Mouse (Mus musculus) neural tube, embryonic 15.5 days (tissue): ENCODE data around the gene Vwa7. TPM values are rescaled to one million over a fixed set of nuclear protein-coding genes. Genes with fewer than 3 reads are reported as not detected.
"Not testable (repeated sequence)": the region's sequence is repeated elsewhere in the genome, so short reads cannot be mapped to it uniquely, and the experiment has no call there.

Source experiments
- ATAC-seq: fragments of 200-750 bp; cut with Nextera tagmentation; 2 replicates; pipeline ENCODE4 v1.8.0; 2017; ENCODE audit warnings: mild to moderate bottlenecking, moderate TSS enrichment, moderate library complexity; ENCODE audit not compliant: low FRiP score
- H3K27ac ChIP-seq: fragments of 300-500 bp; sonication (generic); replicated peaks from 2 replicates; pipeline ENCODE4 v1.5.1; 2015; ENCODE audit warnings: mild to moderate bottlenecking, inconsistent platforms
- H3K27me3 ChIP-seq: fragments of 300-500 bp; sonication (generic); replicated peaks from 2 replicates; pipeline ENCODE4 v1.6.1; 2015; ENCODE audit warnings: inconsistent platforms
- H3K36me3 ChIP-seq: fragments of 300-500 bp; sonication (generic); 2 replicates; pipeline ENCODE4 v1.6.1; 2015; ENCODE audit warnings: inconsistent platforms
- H3K4me1 ChIP-seq: fragments of 300-500 bp; sonication (generic); 2 replicates; pipeline ENCODE4 v1.6.1; 2015; ENCODE audit warnings: inconsistent platforms
- H3K4me2 ChIP-seq: fragments of 300-500 bp; sonication (generic); 2 replicates; pipeline ENCODE4 v1.6.1; 2015; ENCODE audit warnings: inconsistent platforms, mild to moderate bottlenecking, moderate library complexity
- H3K4me3 ChIP-seq: fragments of 300-500 bp; sonication (generic); replicated peaks from 2 replicates; pipeline ENCODE4 v1.5.1; 2015; ENCODE audit warnings: mild to moderate bottlenecking, inconsistent platforms
- H3K9ac ChIP-seq: fragments of 300-500 bp; sonication (generic); replicated peaks from 2 replicates; pipeline ENCODE4 v1.6.1; 2015; ENCODE audit warnings: mild to moderate bottlenecking, inconsistent platforms
- H3K9me3 ChIP-seq: fragments of 300-500 bp; sonication (generic); replicated peaks from 2 replicates; pipeline ENCODE4 v1.6.1; 2016; ENCODE audit warnings: inconsistent platforms
- WGBS: fragments of 180-500 bp; shearing (Covaris S2); methylation state at CpG from one replicate; pipeline ENCODE4 v1.1.7; 2015; ENCODE audit warnings: mixed read lengths; 5-methylcytosine and 5-hydroxymethylcytosine counted together
- polyA plus RNA-seq: library from polyadenylated mRNA; unstranded; fragments of >200 nt; fragmentation: Nextera tagmentation; extraction: Ambion mirVana; gene quantifications from 2 replicates; pipeline ENCODE4 v1.2.1, GENCODE M21; 2015

The Vwa7 gene
- polyA plus RNA-seq, 1 experiment from 2014 or later: 0.19 TPM

- no peaks in the 10 kb centered on the region for H3K27me3 ChIP-seq
- H3K4me1 ChIP-seq: peaks cover 26% of the 10 kb centered on the region
- H3K27ac ChIP-seq: peak overlapping the region; percentile 99
- no peaks in the 10 kb centered on the region for H3K9me3 ChIP-seq
- WGBS: under 1% methylated on average over 15 of the region's 15 CpGs
- peak overlapping the region; percentile 91 for H3K4me3 ChIP-seq
- H3K9ac ChIP-seq: peak overlapping the region; percentile 95
- peaks cover 15% of the 10 kb centered on the region for H3K36me3 ChIP-seq
- peak overlapping the region; percentile 95 for H3K4me2 ChIP-seq
- ATAC-seq: peak; percentile 37
Measured at GRCm38 (mm10) chr17:34982328-34982727, 34.1 kb upstream of the Vwa7 start.

- Histone ChIP-seq H3K9me3 (no peaks in the 10 kb centered on the region), H3K36me3 (peaks cover 15% of the 10 kb centered on the region), H3K4me3 (no peak overlapping the region), H3K27ac (no peak overlapping the region), H3K4me2 (no peak overlapping the region), H3K4me1 (peaks cover 26% of the 10 kb centered on the region), H3K27me3 (no peaks in the 10 kb centered on the region), H3K9ac (no peak overlapping the region)
- WGBS: 81% methylated on average over 2 of the region's 2 CpGs
- no peak for ATAC-seq
Measured at GRCm38 (mm10) chr17:34984218-34984617, 32.2 kb upstream of the Vwa7 start.

- H3K27me3 ChIP-seq: no peaks in the 10 kb centered on the region
- no peak for ATAC-seq
Measured at GRCm38 (mm10) chr17:34994751-34995150, 21.6 kb upstream of the Vwa7 start.

GRCm38 (mm10) chr17:34995192-34995591, 21.2 kb upstream of the Vwa7 start:
- not testable (repeated sequence) for H3K27ac ChIP-seq, H3K4me3 ChIP-seq, H3K9me3 ChIP-seq, ATAC-seq, H3K36me3 ChIP-seq, H3K4me1 ChIP-seq, H3K9ac ChIP-seq, H3K4me2 ChIP-seq, H3K27me3 ChIP-seq
- 94% methylated on average over 4 of the region's 4 CpGs for WGBS

More at GRCm38 (mm10) chr17:34994751-34995150, 21.6 kb upstream of the Vwa7 start:
- peaks cover 2% of the 10 kb centered on the region for H3K4me1 ChIP-seq
- no peak overlapping the region for H3K9ac ChIP-seq
- no peaks in the 10 kb centered on the region for H3K9me3 ChIP-seq
- H3K4me3 ChIP-seq: no peak overlapping the region
- no peak overlapping the region for H3K27ac ChIP-seq
- no peak overlapping the region for H3K4me2 ChIP-seq
- H3K36me3 ChIP-seq: 0 out of 2 replicates have a peak, but pooled peaks cover 8% of the 10 kb centered on the region

GRCm38 (mm10) chr17:34995927-34996326, 20.5 kb upstream of the Vwa7 start:
- 95% methylated on average over 4 of the region's 4 CpGs for WGBS
- not testable (repeated sequence) for H3K4me1 ChIP-seq, H3K4me2 ChIP-seq, H3K4me3 ChIP-seq, H3K9me3 ChIP-seq, H3K27me3 ChIP-seq, H3K9ac ChIP-seq, ATAC-seq, H3K27ac ChIP-seq, H3K36me3 ChIP-seq

- peaks cover 8% of the 10 kb centered on the region for H3K4me1 ChIP-seq
- H3K9me3 ChIP-seq: no peaks in the 10 kb centered on the region
- H3K4me2 ChIP-seq: no peak overlapping the region
- no peak overlapping the region for H3K27ac ChIP-seq
- 0 out of 2 replicates have a peak, but pooled peaks cover under 1% of the 10 kb centered on the region for H3K36me3 ChIP-seq
- H3K4me3 ChIP-seq: no peak overlapping the region
- no peak overlapping the region for H3K9ac ChIP-seq
- WGBS: 90% methylated on average over 12 of the region's 14 CpGs
- no peaks in the 10 kb centered on the region for H3K27me3 ChIP-seq
- ATAC-seq: no peak
Measured at GRCm38 (mm10) chr17:34996411-34997141, 19.8 kb upstream of the Vwa7 start.

GRCm38 (mm10) chr17:34997142-34997483, 19.3 kb upstream of the Vwa7 start:
- no peak overlapping the region for H3K27ac ChIP-seq

GRCm38 (mm10) chr17:34998526-34999430, 17.6 kb upstream of the Vwa7 start:
- Histone ChIP-seq H3K9ac (no peak overlapping the region), H3K27me3 (no peaks in the 10 kb centered on the region), H3K4me3 (no peak overlapping the region), H3K9me3 (no peaks in the 10 kb centered on the region), H3K4me1 (peaks cover 30% of the 10 kb centered on the region), H3K4me2 (peak overlapping the region; percentile 99; the same call in 1 of the 2 replicates), H3K27ac (no peak overlapping the region), H3K36me3 (no peaks in the 10 kb centered on the region)
- ATAC-seq: no peak
- WGBS: 91% methylated on average over 15 of the region's 15 CpGs

More at GRCm38 (mm10) chr17:34997142-34997483, 19.3 kb upstream of the Vwa7 start:
- Histone ChIP-seq H3K4me2 (no peak overlapping the region), H3K9me3 (no peaks in the 10 kb centered on the region), H3K9ac (no peak overlapping the region), H3K36me3 (no peaks in the 10 kb centered on the region), H3K4me3 (no peak overlapping the region), H3K27me3 (no peaks in the 10 kb centered on the region), H3K4me1 (peaks cover 14% of the 10 kb centered on the region)
- WGBS: 82% methylated on average over 5 of the region's 5 CpGs
- no peak for ATAC-seq

GRCm38 (mm10) chr17:34999871-35000716, 16.3 kb upstream of the Vwa7 start:
- Histone ChIP-seq H3K27ac (peak overlapping the region; percentile 95), H3K9ac (peak overlapping the region; percentile 96), H3K4me3 (peak overlapping the region; percentile 91), H3K36me3 (peaks cover 11% of the 10 kb centered on the region), H3K4me2 (peak overlapping the region; percentile 99), H3K4me1 (peaks cover 30% of the 10 kb centered on the region)
- H3K27me3 ChIP-seq, H3K9me3 ChIP-seq, ATAC-seq: not testable (repeated sequence)
- WGBS: 25% methylated on average over 29 of the region's 32 CpGs

GRCm38 (mm10) chr17:35000717-35001451, 15.5 kb upstream of the Vwa7 start, which contains the start of gene Vars:
Gene Vars (plus strand): TSS chr17:35000987.
- Histone ChIP-seq H3K36me3 (peaks cover 19% of the 10 kb centered on the region), H3K9ac (peak within 1 kb of the TSS; percentile 96), H3K4me3 (peak within 1 kb of the TSS; percentile 91), H3K27ac (peak within 1 kb of the TSS; percentile 95), H3K4me1 (peaks cover 30% of the 10 kb centered on the region), H3K9me3 (no peaks in the 10 kb centered on the region), H3K27me3 (no peaks in the 10 kb centered on the region), H3K4me2 (peak within 1 kb of the TSS; percentile 99)
- under 1% methylated on average over 81 of the region's 83 CpGs for WGBS
- peak; percentile 89 for ATAC-seq
